Mouse (Mus musculus) adrenal gland, postnatal 25 days (tissue): ENCODE results near the gene Itpr2. TPM values are rescaled to one million over a fixed set of nuclear protein-coding genes. Genes with fewer than 3 reads are reported as not detected.

ENCODE experiments used
- DNase-seq: peaks from one replicate; pipeline ENCODE4 v3.0.0; 2021; ENCODE audit warnings: mixed read lengths
- total RNA-seq: library from RNA; stranded (reverse); gene quantifications from 2 replicates; pipeline ENCODE4 v1.2.3, GENCODE M21; 2021

Gene Itpr2
- total RNA-seq, 1 experiment from 2014 or later = 55.6 TPM

DNA sequence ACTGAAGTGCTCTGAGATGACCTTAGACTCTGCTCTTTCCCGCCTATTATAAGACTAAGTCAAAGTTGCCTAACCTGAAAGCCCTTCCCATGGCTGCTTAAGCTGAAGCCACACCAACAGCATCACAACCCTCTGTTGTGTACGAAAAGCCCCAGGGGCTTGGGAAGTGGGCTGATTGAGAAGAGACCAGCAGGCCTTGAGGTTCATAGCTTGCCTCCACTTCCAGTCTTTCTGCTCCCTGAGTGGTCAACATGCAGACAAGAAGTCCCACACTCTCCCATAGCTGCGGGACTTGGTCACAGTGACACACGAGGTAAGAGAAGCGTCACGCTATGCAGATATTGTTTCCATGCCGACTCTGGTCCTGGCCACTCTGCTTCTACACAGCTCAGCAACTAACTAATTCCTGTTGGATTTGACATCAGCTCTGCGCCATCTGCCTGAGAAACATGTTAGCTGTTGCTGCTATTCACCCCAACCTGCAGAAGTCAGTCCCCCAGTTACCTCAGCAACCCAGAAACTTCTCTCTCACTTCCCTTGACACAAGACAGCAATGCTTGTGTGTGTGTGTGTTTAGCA lies 346.8 kb downstream of the Itpr2 start:
- no peak for DNase-seq

- DNase-seq = no peak
These were observed 349.2 kb downstream of the Itpr2 start for GRCm38 (mm10) chr6:146152843-146153242.

DNA sequence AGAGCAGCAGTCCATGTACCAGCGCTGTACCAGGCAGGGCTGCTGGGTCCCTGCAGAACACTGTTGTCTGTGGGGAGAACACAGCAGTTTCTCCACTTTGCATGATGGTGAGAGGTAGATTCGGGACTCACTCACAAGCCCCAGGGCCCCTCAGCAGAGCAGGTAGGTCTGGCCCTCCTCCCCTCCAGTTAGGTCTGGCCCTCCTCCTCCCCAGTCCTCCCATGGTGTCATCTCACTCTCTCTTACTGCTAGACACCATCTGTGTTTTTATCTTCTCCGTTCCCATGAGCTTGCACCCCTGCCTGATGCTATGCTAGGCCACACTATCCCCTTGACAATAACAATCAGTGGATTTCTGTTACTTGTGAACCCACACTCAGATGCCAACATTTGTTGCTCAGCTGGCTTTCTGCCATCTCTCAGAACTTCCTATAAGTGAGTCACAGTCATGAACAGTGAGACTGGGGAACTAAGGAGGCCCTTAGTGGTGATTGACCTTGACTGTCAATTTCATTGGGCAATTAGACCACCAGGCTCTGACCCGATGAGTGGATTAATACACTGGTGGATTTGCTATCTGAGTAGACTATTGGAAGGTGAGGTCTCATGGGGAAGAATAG lies 360.9 kb downstream of the Itpr2 start:
- no peak for DNase-seq

GRCm38 (mm10) chr6:146140171-146140570 lies 361.9 kb downstream of the Itpr2 start:
- DNase-seq = no peak

DNA sequence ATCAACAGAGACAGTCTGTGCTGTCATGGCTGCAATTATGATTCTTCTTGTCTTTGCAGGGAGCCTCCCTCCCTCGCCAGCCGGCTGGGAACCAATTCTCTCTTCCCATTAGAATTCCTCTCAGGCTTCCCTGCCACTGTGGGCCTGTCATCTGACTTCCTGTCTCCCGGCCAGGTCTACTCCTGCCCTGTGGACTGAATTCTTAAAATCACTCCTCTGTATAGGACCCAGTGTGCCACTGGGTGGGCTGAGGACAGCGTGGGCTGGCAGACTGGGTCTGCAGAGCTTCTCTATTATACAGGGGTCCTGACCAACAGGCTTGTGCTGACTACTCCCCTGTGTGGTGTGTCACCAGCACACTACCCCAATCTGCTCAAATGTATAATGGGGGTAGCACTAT lies 365.4 kb downstream of the Itpr2 start:
- no peak for DNase-seq

DNA sequence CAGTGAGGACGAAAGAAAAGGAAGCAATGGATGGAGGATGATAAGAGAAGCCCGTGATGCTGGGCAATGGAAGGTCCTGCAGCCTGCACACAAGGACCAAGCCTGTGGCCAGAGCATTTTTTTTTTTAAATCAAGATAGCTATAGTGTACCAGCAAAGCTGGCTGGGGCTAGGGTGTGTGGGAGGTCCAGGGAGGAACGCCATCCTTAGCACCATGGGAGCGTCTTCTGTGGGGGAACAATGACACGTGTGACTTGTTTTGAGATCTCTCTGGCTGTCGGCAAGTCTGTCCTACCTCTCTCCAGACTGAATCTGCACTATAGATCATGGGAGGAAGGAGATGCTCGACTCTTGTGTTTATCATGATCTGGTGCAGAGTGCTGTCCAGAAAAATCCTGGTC lies 365.8 kb downstream of the Itpr2 start:
- DNase-seq = no peak

DNA sequence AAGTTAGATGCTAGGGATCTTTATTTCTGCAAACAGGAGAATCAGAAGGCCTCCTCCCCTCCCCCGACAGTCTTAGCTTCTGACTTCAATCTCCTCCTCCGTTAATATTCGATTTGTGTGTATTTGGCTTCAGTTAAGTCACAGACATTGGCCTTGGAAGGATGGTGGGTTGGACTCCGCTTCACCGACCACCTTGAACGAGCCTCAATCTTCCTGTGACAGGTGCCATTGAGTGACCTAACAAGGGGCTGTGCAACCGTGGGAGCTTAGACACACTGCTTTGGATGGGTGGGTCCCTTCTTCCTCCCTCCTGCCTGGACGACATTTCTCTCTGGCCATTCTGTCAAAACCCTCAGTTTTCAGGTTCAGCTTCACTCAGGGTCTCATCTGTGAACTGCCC lies 366.7 kb downstream of the Itpr2 start:
- DNase-seq = no peak

DNA sequence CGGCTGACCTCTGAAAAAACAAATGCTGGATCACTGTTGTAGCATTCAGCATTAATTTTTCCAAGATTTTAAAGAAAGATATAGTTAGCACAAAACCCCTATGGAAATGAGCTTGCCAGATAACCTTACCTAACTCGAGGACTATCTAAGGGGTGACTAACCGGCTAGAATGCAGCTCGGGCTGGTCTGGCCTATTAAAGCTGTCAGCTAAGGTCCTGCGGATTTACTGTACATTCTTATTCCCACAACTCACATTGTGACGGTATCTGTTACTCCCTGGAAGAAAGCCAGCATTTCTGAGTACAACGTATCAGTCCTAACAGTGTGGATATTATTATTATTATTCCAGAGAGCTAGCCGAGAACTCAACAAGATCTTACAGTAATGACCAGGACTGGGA lies 368.1 kb downstream of the Itpr2 start:
- DNase-seq = no peak

- DNase-seq = no peak
These were observed 373.0 kb downstream of the Itpr2 start for GRCm38 (mm10) chr6:146129066-146129465.

DNA sequence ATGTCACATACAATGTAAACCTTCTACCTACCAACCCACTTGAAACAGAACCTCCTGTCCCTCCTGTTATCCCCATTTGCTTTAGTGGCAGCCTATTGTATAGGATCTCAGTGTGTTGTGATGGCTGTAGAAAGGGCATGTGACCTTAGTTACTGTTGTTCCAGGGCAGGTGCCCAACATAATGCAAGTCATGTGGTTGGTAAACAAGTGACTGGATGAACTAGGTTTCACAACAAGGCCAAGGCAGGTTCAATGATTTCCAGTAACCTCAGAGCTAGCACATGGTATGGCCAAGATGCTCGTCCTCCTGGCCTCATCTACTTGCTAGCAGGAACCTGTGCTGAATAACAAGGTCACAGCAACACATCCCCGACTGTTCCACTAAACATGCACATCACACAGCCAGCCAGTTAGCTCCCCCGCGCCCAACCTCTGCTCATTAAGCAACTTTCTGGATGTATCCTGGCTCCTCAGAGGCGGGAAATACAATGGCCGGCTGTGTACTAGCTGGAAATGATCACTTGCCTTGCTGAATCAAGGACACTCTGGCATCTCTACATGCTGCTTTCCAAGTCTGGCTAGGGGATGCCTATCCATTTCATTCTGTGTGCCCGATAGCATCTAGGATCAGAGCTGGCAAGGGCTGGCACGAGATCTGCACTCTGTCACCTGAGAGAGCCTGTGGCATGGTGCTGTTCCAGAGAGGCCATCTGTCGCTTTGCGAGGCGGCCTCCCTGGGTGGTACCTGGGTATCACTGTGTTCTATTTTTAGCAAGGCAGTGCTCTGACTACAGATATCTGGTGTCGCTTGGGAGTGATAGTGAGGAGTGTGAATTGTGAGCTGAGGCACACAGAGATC lies 375.0 kb downstream of the Itpr2 start:
- DNase-seq = peak; percentile 6

DNA sequence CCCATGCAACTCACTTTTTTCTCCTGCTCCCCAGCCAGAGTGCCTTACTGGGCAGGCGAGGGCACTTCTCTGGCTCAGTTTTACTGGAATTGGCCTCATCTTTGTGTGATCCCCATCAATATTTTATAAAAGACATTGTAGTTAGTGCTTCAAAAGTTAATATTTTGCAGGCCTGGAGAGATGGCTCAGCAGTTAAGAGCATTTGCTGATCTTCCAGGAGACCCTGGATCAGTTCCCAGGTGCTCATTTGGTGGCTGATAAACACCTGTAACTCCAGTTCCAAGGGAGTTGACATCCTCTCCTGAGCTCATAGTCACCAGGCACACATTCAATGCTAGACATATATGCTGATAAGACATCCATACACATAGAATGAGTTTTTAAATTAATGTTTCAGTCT lies 376.4 kb downstream of the Itpr2 start:
- no peak for DNase-seq

DNA sequence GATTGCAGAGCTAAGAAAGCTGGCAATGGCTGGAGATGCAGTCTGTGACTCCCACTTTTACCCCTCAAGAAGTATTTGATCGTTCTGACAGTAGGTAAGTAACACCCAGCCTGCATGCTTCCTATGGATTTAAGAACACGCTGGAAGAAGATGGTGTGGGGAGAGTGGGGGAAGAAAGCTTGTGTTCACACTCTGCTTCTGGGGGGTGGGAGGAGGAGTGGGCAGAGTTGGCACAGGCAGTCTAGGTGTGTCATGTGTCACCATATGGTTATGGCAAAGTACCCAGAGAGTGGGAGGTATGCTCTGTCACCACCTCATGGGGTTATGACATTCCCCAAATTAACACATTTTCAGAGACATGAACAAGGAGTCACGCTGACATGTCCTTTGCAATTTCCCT lies 377.5 kb downstream of the Itpr2 start:
- DNase-seq = no peak

DNA sequence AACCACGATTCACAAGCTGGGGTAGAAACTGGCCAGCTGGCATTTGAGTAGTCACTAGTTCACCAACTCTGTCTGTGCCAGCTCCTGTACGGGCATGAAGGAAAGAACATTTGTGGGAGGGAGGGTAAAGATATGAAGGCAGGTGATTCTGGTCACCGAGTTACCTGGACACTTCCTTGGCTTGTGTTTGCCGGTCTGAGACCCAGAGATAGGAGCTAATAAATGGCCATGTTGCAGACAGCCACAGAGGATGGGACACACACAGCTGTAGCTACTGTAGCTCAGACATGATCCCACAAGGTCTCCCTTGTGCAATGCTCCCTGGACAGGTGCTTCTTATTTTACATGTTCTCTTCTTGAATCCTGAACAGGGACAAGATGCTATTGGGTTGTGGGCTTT lies 378.4 kb downstream of the Itpr2 start:
- DNase-seq = no peak

- no peak for DNase-seq
These were observed 381.9 kb downstream of the Itpr2 start for GRCm38 (mm10) chr6:146120172-146120571.

DNA sequence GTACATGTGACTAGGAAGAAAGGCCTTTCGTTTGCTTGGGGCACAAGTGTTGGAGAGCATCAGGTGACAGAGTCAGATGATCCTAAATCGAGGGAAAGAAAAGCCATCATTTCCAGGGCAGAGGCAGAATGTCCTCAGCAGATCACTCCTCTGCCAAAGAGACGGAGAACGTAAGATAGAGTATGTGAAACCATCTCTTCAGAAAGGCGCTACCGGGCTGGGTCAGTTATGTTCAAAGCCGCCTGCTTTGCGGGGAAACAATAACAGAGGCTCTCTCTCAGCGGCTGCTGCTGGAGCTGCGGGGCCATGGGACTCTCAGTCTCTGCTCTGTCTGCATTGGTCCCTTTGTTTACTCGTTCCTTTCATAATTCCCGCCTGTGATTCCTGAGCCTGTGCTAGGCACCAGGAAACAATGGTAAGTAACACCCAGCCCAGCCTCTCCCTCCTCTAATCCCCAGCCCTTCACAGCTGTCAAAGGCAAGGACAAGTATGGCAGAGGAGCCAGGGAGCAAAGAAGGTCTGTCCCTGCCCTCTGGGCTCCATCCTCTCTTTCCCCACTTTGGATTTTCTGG lies 387.2 kb downstream of the Itpr2 start:
- no peak for DNase-seq

GRCm38 (mm10) chr6:146114071-146114470 lies 388.0 kb downstream of the Itpr2 start:
- no peak for DNase-seq

GRCm38 (mm10) chr6:146113085-146113484 lies 388.9 kb downstream of the Itpr2 start:
- no peak for DNase-seq

GRCm38 (mm10) chr6:146112211-146112610 lies 389.8 kb downstream of the Itpr2 start:
- no peak for DNase-seq

DNA sequence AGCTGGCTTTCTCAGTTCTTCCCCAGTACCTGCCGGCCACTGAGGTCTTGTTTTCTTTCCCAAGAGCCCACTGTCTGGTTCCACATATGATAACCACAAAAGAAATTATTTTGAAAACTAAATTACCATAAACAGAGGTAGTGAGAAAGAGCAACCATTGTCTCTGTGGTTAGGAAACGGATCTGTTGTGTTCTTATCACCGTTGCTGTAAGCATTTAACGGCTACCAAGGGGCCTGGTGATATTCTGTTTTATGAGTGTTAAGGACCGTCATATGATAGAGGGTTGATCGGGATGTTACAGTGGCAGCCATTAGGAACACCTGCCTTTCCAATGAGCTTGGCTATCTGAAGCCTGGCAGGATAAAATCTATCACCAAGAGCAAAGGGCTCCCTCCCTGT lies 390.2 kb downstream of the Itpr2 start:
- no peak for DNase-seq

DNA sequence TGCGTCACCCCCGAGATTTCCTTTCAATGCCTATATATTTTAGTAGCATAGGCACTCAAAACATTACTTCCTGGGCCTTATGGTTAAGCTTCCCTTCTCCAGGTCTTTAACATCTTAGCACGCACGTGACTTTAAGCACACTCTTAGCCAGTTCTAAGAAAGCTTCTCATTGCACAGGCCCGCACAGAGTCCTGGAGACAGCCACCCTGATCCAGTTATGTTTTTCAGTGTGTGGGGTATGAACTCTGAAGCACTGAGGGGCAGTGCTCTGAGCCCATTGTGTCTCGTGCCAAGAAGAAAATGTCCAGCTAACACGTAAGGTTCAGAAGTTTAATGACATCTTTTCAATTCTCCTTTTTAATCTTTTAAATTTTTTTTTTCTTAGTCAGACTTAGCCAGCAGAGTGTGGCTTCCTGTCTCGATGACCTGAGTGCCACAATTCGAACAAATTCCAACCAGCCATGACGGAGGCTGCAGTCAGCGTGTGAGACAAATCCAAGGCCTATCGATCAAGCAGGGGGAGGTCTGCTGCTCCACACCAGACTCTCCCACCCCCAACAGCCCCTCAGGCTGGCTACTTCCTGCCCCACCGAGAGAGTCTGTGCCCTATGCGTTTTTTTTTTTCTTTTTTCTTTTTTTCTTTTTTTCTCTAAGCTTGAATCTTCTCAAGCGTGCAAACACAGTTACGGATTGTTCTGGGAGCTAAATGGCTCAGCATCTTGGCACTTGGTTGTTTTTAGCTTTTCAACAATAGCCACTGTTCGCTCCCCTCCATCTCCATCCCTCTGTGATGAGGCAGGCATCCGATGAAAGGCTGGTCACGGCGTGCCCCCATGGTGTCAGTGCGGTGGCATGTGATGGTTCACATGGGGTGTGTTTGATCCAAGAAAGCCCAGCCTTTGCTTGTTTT lies 390.9 kb downstream of the Itpr2 start:
- DNase-seq = no peak

DNA sequence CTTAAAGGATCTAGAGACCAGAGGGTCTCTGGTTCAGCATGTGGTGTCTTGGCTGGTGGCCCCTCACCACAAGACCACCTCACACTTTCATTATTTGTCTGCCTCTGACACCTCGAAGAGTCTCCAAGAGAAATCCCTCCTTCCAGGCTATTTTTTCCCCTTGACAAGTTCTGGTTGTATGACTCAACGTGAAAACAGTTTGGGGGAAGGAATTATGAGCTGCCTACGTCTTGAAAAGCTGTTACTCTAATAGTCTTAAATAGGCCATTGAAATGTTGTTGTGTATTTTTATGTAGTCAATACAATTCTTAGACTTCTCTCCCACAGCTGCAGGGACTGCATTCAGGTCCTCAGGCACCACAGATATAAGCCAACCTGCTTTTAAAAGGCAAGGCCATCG lies 391.6 kb downstream of the Itpr2 start:
- DNase-seq = no peak

DNA sequence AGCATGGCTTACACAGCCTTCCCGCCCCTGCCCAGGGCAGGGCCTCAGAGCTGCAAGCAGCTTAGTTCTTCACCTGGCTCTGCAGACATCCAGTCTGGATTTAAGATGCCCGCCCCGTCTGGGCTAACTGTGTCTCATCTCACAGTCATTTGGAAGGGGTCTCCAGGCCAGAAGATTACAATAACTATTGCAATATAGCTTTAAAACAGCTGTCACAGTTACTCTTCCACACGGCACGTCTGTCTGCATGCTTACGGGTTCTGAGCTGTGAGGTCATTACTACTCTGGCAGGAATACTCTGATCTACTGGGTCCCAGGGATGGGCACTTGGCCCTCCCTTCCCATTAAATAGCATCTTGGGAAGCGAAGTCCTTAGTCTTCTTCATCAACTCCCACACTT lies 393.3 kb downstream of the Itpr2 start:
- no peak for DNase-seq
